Mouse (Mus musculus): ENCODE measurements around the gene Cd69.

- TF ChIP-seq CTCF (IDR thresholded peaks at IDR 0.05; ENCODE audit: insufficient read depth, low read depth, low read length), result no peak
- no peak for TF ChIP-seq POLR2A (IDR thresholded peaks at IDR 0.05; ENCODE audit: insufficient read depth, low read depth, low read length)
Measured at GRCm38 (mm10) chr6:129224090-129224489, 51.1 kb downstream of the Cd69 start.

Measured in olfactory bulb, adult 2 months (tissue).